Mouse (Mus musculus) CH12.LX (cell line): ENCODE measurements around the gene Glra3.

Experiments used
- CTCF ChIP-seq, 2 experiments: IDR thresholded peaks in 1 of 2; conservative IDR thresholded peaks in 1 of 2; 2 replicates each; pipeline ENCODE4 v1.5.1; 2011 to 2012; ENCODE audit warnings: low read depth in 2 of 2, low read length in 2 of 2, improper control_type of control experiment in 1 of 2, inconsistent platforms in 1 of 2, mild to moderate bottlenecking in 1 of 2, moderate library complexity in 1 of 2
- ELF1 ChIP-seq: IDR thresholded peaks from 2 replicates; pipeline ENCODE4 v1.6.1; 2014; ENCODE audit warnings: low read depth, mild to moderate bottlenecking, inconsistent platforms, low read length, improper control_type of control experiment
- HCFC1 ChIP-seq: IDR thresholded peaks from 2 replicates; pipeline ENCODE4 v1.6.1; 2012; ENCODE audit warnings: low read depth, mild to moderate bottlenecking, inconsistent platforms, low read length, improper control_type of control experiment
- MAZ ChIP-seq: IDR thresholded peaks from 2 replicates; pipeline ENCODE4 v1.6.1; 2012; ENCODE audit warnings: low read depth, mild to moderate bottlenecking, inconsistent platforms, low read length, improper control_type of control experiment, moderate library complexity
- NELFE ChIP-seq: IDR thresholded peaks from 2 replicates; pipeline ENCODE4 v1.6.1; 2011; ENCODE audit warnings: low read depth, low read length, improper control_type of control experiment
- POLR2A ChIP-seq: IDR thresholded peaks from 2 replicates; pipeline ENCODE4 v1.6.1; 2011; ENCODE audit warnings: low read depth, mild to moderate bottlenecking, improper control_type of control experiment, low read length
- ZKSCAN1 ChIP-seq: IDR thresholded peaks from 2 replicates; pipeline ENCODE4 v1.6.1; 2012; ENCODE audit warnings: low read depth, inconsistent platforms, low read length, improper control_type of control experiment, borderline replicate concordance

GRCm38 (mm10) chr8:56110296-56110695, 170.0 kb downstream of the Glra3 start:
- TF ChIP-seq POLR2A (no peak), CTCF (conservative IDR thresholded peaks at IDR 0.05 in 1 of 2, IDR thresholded peaks at IDR 0.05 in 1 of 2; ENCODE audit: low read depth in 2 of 2, low read length in 2 of 2) (no peak), MAZ (no peak), HCFC1 (no peak), NELFE (no peak), ELF1 (no peak), ZKSCAN1 (no peak)
